In the genomic region with DNA sequence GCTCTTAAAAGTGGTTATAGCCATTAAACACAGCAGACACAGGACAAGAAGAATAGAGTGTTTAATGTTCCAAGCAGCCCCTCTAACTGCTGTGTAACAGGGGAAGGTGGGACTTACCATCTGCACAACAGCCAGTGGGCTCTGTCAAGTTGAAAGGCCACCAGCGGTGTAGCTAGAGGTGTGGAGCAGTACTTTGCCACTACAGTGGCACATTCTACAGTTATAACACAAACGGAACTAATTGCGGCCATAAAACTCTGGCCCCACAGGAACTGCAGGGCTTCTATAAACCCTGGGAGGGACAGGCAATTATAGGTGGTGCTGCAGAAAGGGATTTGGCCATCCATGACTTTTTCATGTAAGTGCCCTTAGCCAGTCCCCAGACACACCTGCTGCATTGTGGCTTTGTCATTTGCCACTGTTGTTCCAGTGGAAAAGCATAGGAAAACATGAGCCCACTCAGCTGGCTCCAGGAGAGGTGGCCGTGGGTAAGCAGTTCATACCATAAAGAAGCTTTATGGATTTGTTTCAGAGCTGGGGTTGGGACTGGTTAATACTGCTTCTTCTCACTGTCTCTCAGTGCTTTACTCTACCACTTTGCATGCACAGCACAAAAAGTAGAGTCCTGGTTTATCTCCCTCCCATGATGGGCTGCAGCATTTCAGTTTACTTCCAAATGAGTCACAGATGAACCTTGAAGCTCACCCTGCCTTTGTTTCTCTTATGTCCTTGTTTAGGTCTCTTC, we compare ENCODE assay signal across 12 mouse cellular contexts.
"Had no signal": no experiment of that assay in that cellular context is flagged by ENCODE, and none has a peak within 500 bp of the region (broad histone marks: within the 10 kb centered on the region; RNA-seq: fewer than 3 reads in every experiment).

No protein-coding gene starts in this region.

- H3K36me3 ChIP-seq: limb, embryonic 13.5 days; midbrain, embryonic 12.5 days had no signal

- DNase-seq: kidney, postnatal 10 days; kidney, postnatal 4 days; lung, adult 18-20 months; retina, postnatal 1 day; right cerebral cortex, postnatal 4 days; spleen, adult 18-20 months; thymus, adult 18-20 months; thymus, postnatal 14 days had no signal

- H3K4me3 ChIP-seq: limb, embryonic 13.5 days; midbrain, embryonic 12.5 days had no signal

- H3K9ac ChIP-seq: limb, embryonic 13.5 days; liver, embryonic 14.5 days; midbrain, embryonic 12.5 days had no signal

- H3K4me2 ChIP-seq: limb, embryonic 13.5 days; midbrain, embryonic 12.5 days had no signal

- H3K27ac ChIP-seq: limb, embryonic 13.5 days; liver, embryonic 14.5 days; midbrain, embryonic 12.5 days had no signal

- ATAC-seq: midbrain, embryonic 16.5 days had no signal

- H3K27me3 ChIP-seq: midbrain, embryonic 12.5 days had no signal

- H3K4me1 ChIP-seq: midbrain, embryonic 12.5 days had no signal

- H3K9me3 ChIP-seq: limb, embryonic 13.5 days; midbrain, embryonic 12.5 days had no signal
